Mouse (Mus musculus) macrophage (primary cell): Measurements from ENCODE around the gene Sumo2. TPM values are rescaled to one million over a fixed set of nuclear protein-coding genes. Genes with fewer than 3 reads are reported as not detected.
"Not testable (repeated sequence)": the region's sequence is repeated elsewhere in the genome, so short reads cannot be mapped to it uniquely, and the experiment has no call there.

Experiments used
- H3K27ac ChIP-seq: fragments of 350-480 bp; formaldehyde crosslinking; 2 replicates; pipeline ENCODE4 v1.9.0; 2021
- H3K36me3 ChIP-seq: fragments of 350-480 bp; formaldehyde crosslinking; 2 replicates; pipeline ENCODE4 v1.9.0; 2021; ENCODE audit errors: inconsistent target
- H3K4me3 ChIP-seq: fragments of 350-480 bp; formaldehyde crosslinking; 2 replicates; pipeline ENCODE4 v1.9.0; 2021; ENCODE audit errors: inconsistent target
- H3K79me2 ChIP-seq: fragments of 350-480 bp; formaldehyde crosslinking; 2 replicates; pipeline ENCODE4 v1.9.0; 2021; ENCODE audit errors: inconsistent target
- WGBS: methylation state at CpG from one replicate; pipeline ENCODE4 v1.1.7; 2026; ENCODE audit warnings: inconsistent platforms; ENCODE audit not compliant: missing documents; 5-methylcytosine and 5-hydroxymethylcytosine counted together
- polyA plus RNA-seq: library from polyadenylated mRNA; stranded (reverse); fragments of 250-400 nt; gene quantifications from 3 replicates; pipeline ENCODE4 v1.2.4, GENCODE M21; 2018; ENCODE audit warnings: inconsistent platforms

Sumo2 gene
- polyA plus RNA-seq, 1 experiment from 2014 or later: 319 TPM

DNA sequence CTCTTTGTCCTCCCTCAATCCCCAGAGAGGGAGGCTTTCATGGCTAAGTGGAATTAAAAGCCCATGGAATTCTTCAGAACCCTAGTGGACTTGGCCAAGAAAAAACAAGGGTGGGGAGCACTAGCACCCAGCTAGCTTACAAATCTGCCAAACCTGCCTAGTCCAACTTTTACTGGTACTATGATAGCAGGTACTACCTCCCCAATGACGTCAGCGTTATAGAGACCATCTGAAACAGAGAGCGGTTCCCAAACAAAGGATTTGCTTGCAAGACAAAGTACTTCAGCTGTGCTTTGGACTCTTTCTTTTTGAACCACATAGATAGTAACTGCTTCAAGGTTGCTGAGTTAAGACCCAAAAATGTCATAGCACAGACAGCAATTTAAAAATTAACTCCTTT lies 24.1 kb downstream of the Sumo2 start:
- no peaks in the 10 kb centered on the region for H3K36me3 ChIP-seq
- peak overlapping the region; percentile 90; the same call in 1 of the 2 replicates for H3K4me3 ChIP-seq
- H3K79me2 ChIP-seq: peaks cover 68% of the 10 kb centered on the region
- peak overlapping the region; percentile 82 for H3K27ac ChIP-seq
- 89% methylated on average over 3 of the region's 3 CpGs for WGBS

DNA sequence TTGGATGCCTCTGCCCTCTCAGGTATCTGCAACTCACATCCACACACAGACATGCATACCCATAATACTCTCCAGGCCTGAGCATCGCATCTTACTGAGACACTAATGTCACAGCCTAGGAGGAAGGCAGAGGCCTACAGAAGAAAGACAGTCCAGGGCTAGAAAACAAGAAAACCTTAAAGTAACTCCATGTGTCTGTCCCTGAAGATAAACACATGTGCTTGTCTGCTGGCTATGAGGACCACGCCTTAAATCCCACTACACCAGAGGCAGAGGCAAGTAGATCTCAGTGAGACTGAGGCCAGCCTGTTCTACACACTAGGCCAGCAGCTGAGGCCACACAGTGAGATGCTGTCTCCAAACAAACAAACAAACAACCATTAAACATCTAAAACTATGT lies 25.0 kb downstream of the Sumo2 start:
- Histone ChIP-seq H3K79me2 (peaks cover 76% of the 10 kb centered on the region), H3K36me3 (no peaks in the 10 kb centered on the region), H3K4me3 (no peak overlapping the region), H3K27ac (no peak overlapping the region)
- WGBS: 100% methylated on average over 2 of the region's 2 CpGs

DNA sequence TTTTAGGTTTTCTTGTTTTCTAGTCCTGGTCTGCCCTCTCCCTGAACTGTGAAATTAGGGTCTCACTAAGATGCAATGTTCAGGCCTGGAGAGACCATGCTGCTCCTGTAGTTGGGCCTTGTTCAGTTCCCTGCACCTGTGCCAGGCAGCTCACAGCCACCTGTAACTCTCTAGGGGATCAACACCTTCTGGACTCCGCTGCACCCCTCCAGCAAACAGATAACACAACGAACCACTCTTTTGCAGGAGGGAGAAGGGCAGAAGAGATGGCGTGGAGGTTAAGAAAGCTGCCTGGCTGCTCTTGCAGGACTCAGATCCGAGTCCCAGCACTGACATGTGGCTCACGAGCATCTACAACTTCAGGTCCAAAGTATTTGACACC lies 25.6 kb downstream of the Sumo2 start:
- H3K36me3 ChIP-seq: no peaks in the 10 kb centered on the region
- H3K4me3 ChIP-seq: no peak overlapping the region
- WGBS: 91% methylated on average over 5 of the region's 5 CpGs
- H3K27ac ChIP-seq: no peak overlapping the region
- peaks cover 83% of the 10 kb centered on the region for H3K79me2 ChIP-seq

DNA sequence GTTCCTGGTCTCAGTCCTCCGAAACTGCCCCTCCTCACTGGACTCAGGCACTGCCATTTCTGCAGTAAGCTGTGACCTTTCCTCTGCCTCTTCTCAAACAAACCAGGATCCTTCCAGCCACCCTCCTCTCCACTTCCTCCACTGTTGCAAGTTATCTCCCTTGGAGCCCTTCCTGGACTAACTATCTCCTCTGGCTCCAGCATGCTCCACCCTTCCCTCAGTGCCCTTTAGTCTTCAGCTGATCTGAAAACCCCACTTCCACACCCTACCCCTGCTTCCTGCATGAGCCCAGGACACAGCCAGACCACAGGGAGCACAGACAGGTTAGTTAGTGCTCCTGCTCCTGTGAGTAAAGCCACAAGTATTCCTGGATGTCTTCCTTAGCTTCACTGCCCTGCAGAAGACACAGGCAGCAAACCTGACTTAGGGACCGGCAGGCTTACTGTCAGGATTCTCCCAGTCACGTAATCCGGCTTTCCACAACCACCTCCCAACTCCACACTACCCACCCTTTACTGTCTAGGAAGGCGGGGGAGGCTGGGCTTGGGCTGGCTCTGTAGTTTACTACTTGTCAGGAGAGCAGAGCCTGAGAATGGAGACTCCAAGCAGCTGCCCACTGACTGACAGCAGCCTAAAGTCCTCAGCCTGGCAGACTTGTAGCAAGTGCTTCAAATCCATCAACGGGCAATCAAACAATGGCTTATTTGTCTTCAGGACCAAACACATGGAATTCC lies 26.1 kb downstream of the Sumo2 start:
- Histone ChIP-seq H3K79me2 (peaks cover 88% of the 10 kb centered on the region), H3K36me3 (no peaks in the 10 kb centered on the region; the same call in 1 of the 2 replicates), H3K4me3 (no peak overlapping the region), H3K27ac (no peak overlapping the region)
- 92% methylated on average over 6 of the region's 6 CpGs for WGBS

DNA sequence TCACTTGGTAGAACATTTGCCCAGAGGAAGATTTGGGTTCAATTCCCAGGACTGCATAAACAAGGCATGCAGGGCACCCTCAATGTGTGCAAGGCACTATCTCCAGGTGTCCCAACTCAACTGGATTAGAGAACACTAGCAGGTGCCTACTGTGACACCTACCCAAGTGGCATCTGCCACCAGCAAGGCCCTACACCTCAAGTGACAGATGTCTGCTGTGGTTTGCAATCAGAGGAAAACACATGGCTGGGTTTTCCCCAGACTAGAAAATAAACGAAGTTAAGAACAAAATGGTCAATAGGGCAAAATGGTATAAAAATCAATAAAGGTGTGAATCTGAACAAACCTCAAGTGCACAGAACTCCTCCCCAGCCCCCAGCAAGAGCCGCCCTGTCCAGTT lies 28.0 kb downstream of the Sumo2 start:
- no peaks in the 10 kb centered on the region; the same call in 1 of the 2 replicates for H3K36me3 ChIP-seq
- no peak overlapping the region for H3K27ac ChIP-seq
- H3K4me3 ChIP-seq: no peak overlapping the region
- peaks cover 97% of the 10 kb centered on the region for H3K79me2 ChIP-seq
- 62% methylated on average over 2 of the region's 2 CpGs for WGBS

DNA sequence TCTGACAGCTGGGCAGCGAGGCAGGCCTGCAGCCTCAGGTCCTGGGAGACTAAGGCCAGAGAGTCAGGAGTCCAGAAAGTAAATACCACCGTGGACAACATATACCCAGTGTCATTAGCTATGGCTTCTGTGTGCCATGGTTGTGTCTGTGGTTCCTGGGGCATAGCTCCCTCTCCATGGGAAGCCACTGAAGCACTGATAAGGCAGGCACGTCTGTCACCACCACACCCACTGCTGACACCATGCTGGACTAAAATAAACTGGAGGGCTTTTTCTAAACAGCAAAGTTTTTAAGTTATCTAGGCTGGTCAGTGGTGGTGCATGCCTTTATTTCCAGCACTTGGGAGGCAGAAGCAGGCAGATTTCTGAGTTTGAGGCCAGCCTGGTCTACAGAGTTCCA lies 29.5 kb downstream of the Sumo2 start:
- 87% methylated on average over 3 of the region's 3 CpGs for WGBS
- Histone ChIP-seq H3K36me3 (peaks cover 11% of the 10 kb centered on the region; the same call in 1 of the 2 replicates), H3K4me3 (no peak overlapping the region), H3K79me2 (peaks cover 100% of the 10 kb centered on the region), H3K27ac (no peak overlapping the region)

DNA sequence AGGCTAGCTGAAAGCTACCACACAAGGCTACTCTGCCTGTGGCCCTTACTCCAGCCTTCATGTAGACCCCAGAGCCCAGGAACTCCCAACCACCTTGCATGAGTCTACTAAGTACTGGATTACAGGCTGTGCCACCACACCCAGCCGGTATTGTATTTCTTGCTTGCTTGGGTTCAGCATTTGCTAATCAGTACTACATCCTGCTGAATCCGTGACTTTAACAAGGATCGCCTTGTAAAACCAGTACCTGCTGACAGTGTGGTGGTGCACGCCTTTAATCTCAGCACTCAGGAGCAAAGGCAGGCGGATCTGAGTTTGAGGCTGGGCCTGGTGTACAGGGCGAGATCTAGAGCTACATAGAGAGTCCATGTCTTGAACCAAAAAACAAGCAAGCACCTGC lies 33.4 kb downstream of the Sumo2 start:
- 96% methylated on average over 6 of the region's 6 CpGs for WGBS
- Histone ChIP-seq H3K4me3 (no peak overlapping the region), H3K79me2 (peaks cover 70% of the 10 kb centered on the region), H3K36me3 (peaks cover 45% of the 10 kb centered on the region), H3K27ac (no peak overlapping the region)

DNA sequence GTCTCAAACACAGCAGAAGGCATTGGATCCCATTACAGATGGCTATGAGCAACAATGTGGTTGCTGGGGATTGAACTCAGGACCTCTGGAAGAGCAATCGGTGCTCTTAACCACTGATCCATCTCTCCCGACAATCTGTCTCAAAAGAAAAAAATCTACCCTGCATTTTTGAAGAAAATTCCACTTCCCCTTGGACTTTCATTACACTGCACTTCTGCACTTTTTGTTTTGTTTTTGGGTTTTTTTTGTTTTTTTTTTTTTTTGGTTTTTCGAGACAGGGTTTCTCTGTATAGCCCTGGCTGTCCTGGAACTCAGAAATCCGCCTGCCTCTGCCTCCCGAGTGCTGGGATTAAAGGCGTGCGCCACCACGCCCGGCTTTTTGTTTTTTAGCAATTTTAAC lies 39.5 kb downstream of the Sumo2 start:
- not testable (repeated sequence) for H3K4me3 ChIP-seq, H3K79me2 ChIP-seq, H3K27ac ChIP-seq
- peaks cover 38% of the 10 kb centered on the region for H3K36me3 ChIP-seq
- WGBS: 92% methylated on average over 8 of the region's 9 CpGs

DNA sequence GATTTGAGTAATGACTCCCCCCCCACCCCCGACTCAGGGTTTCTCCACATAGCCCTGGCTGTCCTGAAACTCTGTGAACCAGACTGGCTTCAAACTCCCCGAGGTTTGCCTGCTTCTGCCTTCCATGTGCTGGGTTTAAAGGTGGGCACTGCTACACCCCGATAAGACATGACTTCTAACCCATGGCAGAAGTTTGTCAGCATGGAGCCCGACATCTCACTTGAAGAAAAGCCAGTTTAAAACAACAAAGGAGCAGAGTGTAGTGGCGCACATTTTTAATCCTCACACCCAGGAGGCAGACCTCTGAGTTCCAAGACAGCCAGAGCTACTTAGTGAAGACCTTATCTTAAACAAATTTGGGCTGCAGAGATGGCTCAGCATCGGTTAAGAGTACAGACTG lies 43.7 kb downstream of the Sumo2 start:
- WGBS: 44% methylated on average over 6 of the region's 6 CpGs
- peaks cover 39% of the 10 kb centered on the region for H3K79me2 ChIP-seq
- H3K36me3 ChIP-seq: peaks cover 16% of the 10 kb centered on the region; the same call in 1 of the 2 replicates
- H3K27ac ChIP-seq: peak overlapping the region; percentile 55; the same call in 1 of the 2 replicates
- H3K4me3 ChIP-seq: peak overlapping the region; percentile 57

DNA sequence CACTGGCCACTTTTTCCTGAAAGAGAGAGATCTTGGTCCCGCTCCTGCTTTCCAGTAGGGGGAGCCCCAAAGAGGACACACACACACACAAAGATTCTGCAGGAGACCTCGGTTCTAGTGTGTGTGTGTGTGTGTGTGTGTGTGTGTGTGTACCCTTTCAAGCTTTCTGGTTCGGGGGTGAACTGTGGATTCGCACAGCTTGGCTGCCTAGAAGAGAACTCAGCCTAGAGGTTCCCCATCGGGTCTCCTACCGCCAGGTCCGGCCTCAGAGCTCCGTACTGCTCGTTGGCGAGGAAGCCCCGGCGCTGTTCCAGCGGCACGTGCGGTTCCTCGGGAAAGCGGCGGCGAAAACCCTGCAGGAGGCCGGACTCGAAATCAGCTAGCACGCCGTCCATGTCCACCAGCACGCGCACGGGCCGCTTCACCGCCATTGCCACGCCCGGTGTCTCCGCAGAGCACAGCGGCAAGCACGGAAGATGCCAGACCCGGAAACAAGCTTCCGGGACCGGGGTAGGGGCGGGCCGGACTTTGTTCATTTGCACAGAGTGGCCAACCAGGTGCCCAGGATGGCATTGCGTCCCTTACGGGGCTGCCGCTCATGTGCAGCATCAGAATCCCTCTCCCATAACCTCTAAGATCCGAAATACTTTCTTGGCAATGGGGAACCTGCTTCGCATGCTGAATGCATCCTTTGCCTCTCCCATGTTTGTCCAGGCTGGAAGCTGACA lies 44.6 kb downstream of the Sumo2 start, which contains the start of gene Nt5c:
TSS of gene Nt5c (minus strand) at position 507 of the 728 bp plus-strand sequence.
- WGBS: under 1% methylated on average over 41 of the region's 43 CpGs
- Histone ChIP-seq H3K79me2 (peaks cover 47% of the 10 kb centered on the region), H3K4me3 (peak within 1 kb of the TSS; percentile 57)

DNA sequence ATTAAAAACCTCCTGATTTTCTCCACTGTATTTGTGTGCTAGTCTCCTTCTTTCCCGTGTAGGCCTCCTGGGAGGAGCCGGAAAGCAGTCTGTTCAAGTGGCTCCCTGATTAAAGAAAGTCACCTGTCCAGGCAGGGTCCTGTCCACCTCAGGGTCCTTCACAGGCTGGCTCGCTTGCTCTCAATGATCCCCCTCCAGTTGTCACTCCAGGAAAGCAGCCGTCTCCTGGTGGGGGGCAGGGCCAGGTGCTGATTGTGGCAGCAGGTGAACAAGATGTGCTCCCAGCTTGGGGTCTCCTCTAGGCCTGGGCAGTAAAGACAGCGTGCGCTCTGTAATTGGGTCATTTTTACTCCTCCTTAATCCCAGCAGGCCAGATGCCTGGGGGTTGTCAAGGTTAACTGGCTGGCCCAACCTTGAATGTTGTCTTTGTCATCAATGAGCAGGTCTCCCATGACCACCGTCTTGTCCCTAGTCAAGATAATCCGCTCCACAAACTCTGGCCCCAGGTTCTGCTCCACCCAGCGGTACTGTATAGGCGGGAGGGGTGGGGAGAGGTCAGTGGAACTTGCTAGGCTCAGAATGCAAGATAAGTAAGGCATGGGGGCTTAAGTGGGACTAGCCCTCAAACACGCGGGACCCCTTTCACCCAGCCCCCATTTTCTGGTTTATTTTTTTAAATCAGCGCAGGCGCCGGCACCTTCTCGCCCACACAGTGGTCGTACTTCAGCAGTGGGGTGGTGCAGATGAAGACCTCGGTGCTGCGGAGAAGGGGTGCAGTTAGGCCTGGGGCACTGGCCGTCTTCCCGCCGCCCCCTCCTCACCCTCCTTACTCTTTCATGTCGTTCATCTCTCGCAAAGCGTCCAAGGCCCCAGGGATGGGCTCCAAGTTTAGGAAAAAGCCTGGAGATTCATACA lies 45.4 kb downstream of the Sumo2 start:
- H3K79me2 ChIP-seq: peaks cover 56% of the 10 kb centered on the region
- 56% methylated on average over 25 of the region's 25 CpGs for WGBS
- peak overlapping the region; percentile 57 for H3K4me3 ChIP-seq
- peaks cover 15% of the 10 kb centered on the region; the same call in 1 of the 2 replicates for H3K36me3 ChIP-seq
- peak overlapping the region; percentile 55 for H3K27ac ChIP-seq

More for the DNA sequence above, 44.6 kb downstream of the Sumo2 start, which contains the start of gene Nt5c:
- Histone ChIP-seq H3K36me3 (peaks cover 15% of the 10 kb centered on the region; the same call in 1 of the 2 replicates), H3K27ac (peak within 1 kb of the TSS; percentile 55)

DNA sequence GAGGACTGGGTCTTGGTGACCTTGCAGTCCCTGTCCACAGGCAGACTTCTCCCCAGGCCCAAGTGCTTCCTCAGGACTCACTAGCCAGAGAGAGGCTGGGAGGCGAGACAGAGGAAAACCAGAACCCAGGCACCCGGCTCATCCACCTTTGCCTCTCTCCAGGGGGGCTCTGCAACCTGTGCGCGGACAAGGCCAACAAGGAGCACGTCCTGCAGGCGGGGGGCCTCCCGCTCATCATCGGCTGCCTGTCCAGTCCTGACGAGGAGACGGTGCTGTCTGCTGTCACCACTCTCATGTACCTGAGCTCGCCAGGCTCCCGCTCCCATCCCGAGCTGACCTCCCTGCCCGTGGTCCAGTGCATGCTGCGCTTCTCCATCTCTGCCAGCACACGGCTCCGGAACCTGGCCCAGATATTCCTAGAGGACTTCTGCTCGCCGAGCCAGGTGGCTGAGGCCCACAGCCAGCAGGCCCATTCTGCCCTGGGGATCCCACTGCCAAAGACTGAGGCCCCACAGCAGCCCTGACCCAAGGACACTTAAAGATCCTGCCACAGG lies 47.4 kb downstream of the Sumo2 start:
- Histone ChIP-seq H3K27ac (no peak overlapping the region), H3K4me3 (no peak overlapping the region), H3K79me2 (peaks cover 76% of the 10 kb centered on the region), H3K36me3 (peaks cover 27% of the 10 kb centered on the region; the same call in 1 of the 2 replicates)
- WGBS: 91% methylated on average over 8 of the region's 19 CpGs

DNA sequence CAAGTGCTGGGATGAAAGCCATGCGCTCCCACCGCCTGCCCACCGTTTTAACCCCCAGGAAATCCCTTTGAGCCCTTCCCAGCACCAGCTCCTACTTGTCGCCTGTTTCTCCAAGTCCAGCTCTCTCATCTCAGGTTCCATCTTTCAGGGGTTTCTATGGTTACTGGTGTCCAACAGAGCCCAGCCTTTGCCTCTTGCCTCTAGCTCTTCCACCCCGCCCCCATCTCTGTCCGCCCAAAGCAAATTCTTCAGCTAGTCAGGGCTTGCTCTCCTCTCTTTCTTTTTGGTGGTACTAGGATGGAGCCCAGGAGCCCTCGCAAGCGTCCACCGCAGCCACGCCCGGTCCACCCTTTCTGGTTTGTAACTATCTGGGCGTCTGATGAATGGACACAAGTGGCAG lies 50.9 kb downstream of the Sumo2 start:
- peaks cover 100% of the 10 kb centered on the region for H3K79me2 ChIP-seq
- H3K4me3 ChIP-seq: no peak overlapping the region
- H3K27ac ChIP-seq: no peak overlapping the region
- peaks cover 41% of the 10 kb centered on the region; the same call in 1 of the 2 replicates for H3K36me3 ChIP-seq
- WGBS: 99% methylated on average over 12 of the region's 12 CpGs

DNA sequence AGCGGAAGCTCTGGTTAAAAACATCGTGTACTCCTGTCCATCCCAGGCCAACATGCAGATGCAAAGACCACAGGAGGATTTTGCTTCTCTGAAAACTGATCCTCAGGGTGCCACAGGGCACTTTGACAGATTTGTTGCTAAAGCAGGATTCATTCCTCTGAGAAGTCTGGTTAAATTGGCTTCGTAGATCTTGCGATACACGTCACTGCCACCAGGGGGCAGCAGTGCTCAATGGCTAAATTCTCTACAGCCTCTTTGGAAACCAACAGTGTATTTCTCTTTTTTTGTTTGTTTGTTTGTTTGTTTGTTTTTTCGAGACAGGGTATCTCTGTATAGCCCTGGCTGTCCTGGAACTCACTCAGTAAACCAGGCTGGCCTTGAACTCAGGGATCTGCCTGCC lies 52.4 kb downstream of the Sumo2 start:
- Histone ChIP-seq H3K79me2 (peaks cover 100% of the 10 kb centered on the region), H3K36me3 (peaks cover 36% of the 10 kb centered on the region; the same call in 1 of the 2 replicates), H3K27ac (no peak overlapping the region), H3K4me3 (no peak overlapping the region)
- 27% methylated on average over 6 of the region's 6 CpGs for WGBS
